Mouse (Mus musculus) MEL (cell line): Measurements from ENCODE around the gene Psmb9. TPM values are rescaled to one million over a fixed set of nuclear protein-coding genes. Genes with fewer than 3 reads are reported as not detected.

Experiments used
- DNase-seq: peaks from one replicate; pipeline ENCODE4 v3.0.0; 2011; ENCODE audit warnings: low read depth, low spot score
- H3K27ac ChIP-seq: 2 replicates; pipeline ENCODE4 v1.5.1; 2012; ENCODE audit warnings: low read depth, mild to moderate bottlenecking, control low read depth, low read length, moderate library complexity; ENCODE audit not compliant: control insufficient read depth
- H3K27me3 ChIP-seq, 2 experiments: fragments of 150-350 bp in 1 of 2; sonication (generic) in 1 of 2; 2 replicates each; pipeline ENCODE4 v1.6.1; 2012; ENCODE audit warnings: low read length in 2 of 2, mild to moderate bottlenecking in 2 of 2, improper control_type of control experiment in 1 of 2, moderate library complexity in 1 of 2; ENCODE audit not compliant: insufficient read depth in 2 of 2, control insufficient read depth in 1 of 2
- H3K36me3 ChIP-seq, 2 experiments: 2 replicates each; pipeline ENCODE4 v1.6.1; 2012 to 2014; ENCODE audit warnings: low read length in 2 of 2, improper control_type of control experiment in 1 of 2, inconsistent platforms in 1 of 2, mild to moderate bottlenecking in 1 of 2; ENCODE audit not compliant: insufficient read depth in 2 of 2, control insufficient read depth in 1 of 2
- H3K4me1 ChIP-seq, 2 experiments: fragments of 150-350 bp in 1 of 2; sonication (generic) in 1 of 2; 2 replicates each; pipeline ENCODE4 v1.6.1; 2012; ENCODE audit warnings: low read length in 2 of 2, improper control_type of control experiment in 1 of 2, mild to moderate bottlenecking in 1 of 2; ENCODE audit not compliant: insufficient read depth in 2 of 2, control insufficient read depth in 1 of 2
- H3K4me3 ChIP-seq, 2 experiments: fragments of 150-350 bp in 1 of 2; sonication (generic) in 1 of 2; 2 replicates each; pipeline ENCODE4 v1.5.1; 2012; ENCODE audit warnings: low read depth in 2 of 2, low read length in 2 of 2, mild to moderate bottlenecking in 2 of 2, moderate library complexity in 2 of 2, control low read depth in 1 of 2, improper control_type of control experiment in 1 of 2; ENCODE audit not compliant: control insufficient read depth in 1 of 2, insufficient read depth in 1 of 2
- H3K79me2 ChIP-seq: 2 replicates; pipeline ENCODE4 v1.6.1; 2012; ENCODE audit warnings: mild to moderate bottlenecking, low read length, moderate library complexity; ENCODE audit not compliant: control insufficient read depth, poor library complexity, insufficient read depth
- H3K9ac ChIP-seq: 2 replicates; pipeline ENCODE4 v1.6.1; 2012; ENCODE audit warnings: low read depth, mild to moderate bottlenecking, control low read depth, low read length, moderate library complexity; ENCODE audit not compliant: control insufficient read depth, poor library complexity, severe bottlenecking
- H3K9me3 ChIP-seq: fragments of 150-350 bp; sonication (generic); replicated peaks from 2 replicates; pipeline ENCODE4 v1.6.1; 2012; ENCODE audit warnings: mild to moderate bottlenecking, low read length, improper control_type of control experiment, moderate library complexity; ENCODE audit not compliant: insufficient read depth
- BHLHE40 ChIP-seq: IDR thresholded peaks from 2 replicates; pipeline ENCODE4 v1.6.1; 2012; ENCODE audit warnings: low read depth, mild to moderate bottlenecking, inconsistent platforms, low read length, improper control_type of control experiment, borderline replicate concordance
- CHD1 ChIP-seq: IDR thresholded peaks from 2 replicates; pipeline ENCODE4 v1.6.1; 2012; ENCODE audit warnings: low read depth, mild to moderate bottlenecking, inconsistent platforms, low read length, improper control_type of control experiment
- CHD2 ChIP-seq: IDR thresholded peaks from 2 replicates; pipeline ENCODE4 v1.6.1; 2011; ENCODE audit warnings: low read length, improper control_type of control experiment
- EP300 ChIP-seq, 2 experiments: IDR thresholded peaks; 2 replicates each; pipeline ENCODE4 v1.6.1; 2011; ENCODE audit warnings: improper control_type of control experiment in 2 of 2, low read length in 2 of 2, low read depth in 1 of 2, mild to moderate bottlenecking in 1 of 2
- ETS1 ChIP-seq: IDR thresholded peaks from 2 replicates; pipeline ENCODE4 v1.6.1; 2012; ENCODE audit warnings: low read depth, mild to moderate bottlenecking, inconsistent platforms, low read length, improper control_type of control experiment, moderate library complexity
- GATA1 ChIP-seq: IDR thresholded peaks from 2 replicates; pipeline ENCODE4 v1.6.1; 2011; ENCODE audit warnings: low read depth, low read length, improper control_type of control experiment
- HCFC1 ChIP-seq: IDR thresholded peaks from 2 replicates; pipeline ENCODE4 v1.6.1; 2012; ENCODE audit warnings: low read depth, mild to moderate bottlenecking, inconsistent platforms, low read length, improper control_type of control experiment, moderate library complexity
- JUND ChIP-seq: IDR thresholded peaks from 2 replicates; pipeline ENCODE4 v1.6.1; 2011; ENCODE audit warnings: low read depth, mild to moderate bottlenecking, improper control_type of control experiment, low read length
- KAT2A ChIP-seq: conservative IDR thresholded peaks from 2 replicates; pipeline ENCODE4 v1.6.1; 2012; ENCODE audit warnings: low read depth, low read length, improper control_type of control experiment, inconsistent platforms
- MAFK ChIP-seq: IDR thresholded peaks from 2 replicates; pipeline ENCODE4 v1.6.1; 2011; ENCODE audit warnings: low read depth, mild to moderate bottlenecking, low read length, improper control_type of control experiment, borderline replicate concordance
- MAX ChIP-seq: IDR thresholded peaks from 2 replicates; pipeline ENCODE4 v1.6.1; 2011; ENCODE audit warnings: low read length, improper control_type of control experiment
- MAZ ChIP-seq: IDR thresholded peaks from 2 replicates; pipeline ENCODE4 v1.6.1; 2012; ENCODE audit warnings: low read depth, mild to moderate bottlenecking, inconsistent platforms, low read length, improper control_type of control experiment
- MEF2A ChIP-seq: IDR thresholded peaks from 2 replicates; pipeline ENCODE4 v1.6.1; 2014; ENCODE audit warnings: low read depth, mild to moderate bottlenecking, inconsistent platforms, low read length, improper control_type of control experiment; ENCODE audit not compliant: poor library complexity, insufficient replicate concordance, severe bottlenecking; ENCODE audit errors: extremely low read depth
- MYB ChIP-seq: IDR thresholded peaks from 2 replicates; pipeline ENCODE4 v1.6.1; 2011; ENCODE audit warnings: mild to moderate bottlenecking, low read depth, low read length, improper control_type of control experiment
- MYC ChIP-seq: IDR thresholded peaks from 2 replicates; pipeline ENCODE4 v1.6.1; 2011; ENCODE audit warnings: low read depth, mild to moderate bottlenecking, low read length, improper control_type of control experiment, moderate library complexity
- NELFE ChIP-seq: IDR thresholded peaks from 2 replicates; pipeline ENCODE4 v1.6.1; 2011; ENCODE audit warnings: low read depth, low read length, improper control_type of control experiment
- NRF1 ChIP-seq: IDR thresholded peaks from 2 replicates; pipeline ENCODE4 v1.6.1; 2014; ENCODE audit warnings: low read depth, mild to moderate bottlenecking, inconsistent platforms, low read length, improper control_type of control experiment, moderate library complexity; ENCODE audit not compliant: poor library complexity, insufficient read depth, severe bottlenecking
- POLR2AphosphoS2 ChIP-seq: IDR thresholded peaks from 2 replicates; pipeline ENCODE4 v1.6.1; 2011; ENCODE audit warnings: low read length, improper control_type of control experiment
- POLR2AphosphoS5 ChIP-seq: IDR thresholded peaks from 2 replicates; pipeline ENCODE4 v1.6.1; 2012; ENCODE audit warnings: low read depth, borderline replicate concordance, mild to moderate bottlenecking, inconsistent platforms, low read length, moderate library complexity, mixed read lengths
- RCOR1 ChIP-seq: IDR thresholded peaks from 2 replicates; pipeline ENCODE4 v1.6.1; 2012; ENCODE audit warnings: low read depth, mild to moderate bottlenecking, inconsistent platforms, low read length, improper control_type of control experiment
- SMC3 ChIP-seq: IDR thresholded peaks from 2 replicates; pipeline ENCODE4 v1.6.1; 2011; ENCODE audit warnings: low read depth, low read length, improper control_type of control experiment
- TAL1 ChIP-seq: IDR thresholded peaks from 2 replicates; pipeline ENCODE4 v1.6.1; 2012; ENCODE audit warnings: mild to moderate bottlenecking, inconsistent platforms, low read length, moderate library complexity, mixed read lengths
- TBP ChIP-seq: IDR thresholded peaks from 2 replicates; pipeline ENCODE4 v1.8.0; 2011; ENCODE audit warnings: low read depth, low read length, improper control_type of control experiment
- TCF12 ChIP-seq: IDR thresholded peaks from 2 replicates; pipeline ENCODE4 v1.6.1; 2014; ENCODE audit warnings: low read depth, mild to moderate bottlenecking, inconsistent platforms, low read length, improper control_type of control experiment, moderate library complexity
- UBTF ChIP-seq: IDR thresholded peaks from 2 replicates; pipeline ENCODE4 v1.6.1; 2012; ENCODE audit warnings: low read depth, mild to moderate bottlenecking, inconsistent platforms, low read length, improper control_type of control experiment, moderate library complexity, borderline replicate concordance; ENCODE audit not compliant: insufficient read depth
- USF1 ChIP-seq: IDR thresholded peaks from 2 replicates; pipeline ENCODE4 v1.6.1; 2014; ENCODE audit warnings: low read depth, mild to moderate bottlenecking, inconsistent platforms, low read length, improper control_type of control experiment, moderate library complexity
- ZC3H11A ChIP-seq: IDR thresholded peaks from 2 replicates; pipeline ENCODE4 v1.6.1; 2012; ENCODE audit warnings: low read depth, mild to moderate bottlenecking, inconsistent platforms, low read length, improper control_type of control experiment
- ZKSCAN1 ChIP-seq: IDR thresholded peaks from 2 replicates; pipeline ENCODE4 v1.6.1; 2012; ENCODE audit warnings: low read depth, mild to moderate bottlenecking, inconsistent platforms, low read length, improper control_type of control experiment, moderate library complexity
- ZNF384 ChIP-seq: IDR thresholded peaks from 2 replicates; pipeline ENCODE4 v1.6.1; 2012; ENCODE audit warnings: low read depth, mild to moderate bottlenecking, inconsistent platforms, low read length, improper control_type of control experiment
- polyA plus RNA-seq, 2 experiments: library from polyadenylated mRNA; stranded (reverse) in 1 of 2; unstranded in 1 of 2; fragments of >175 nt in 1 of 2; fragments of >200 nt in 1 of 2; gene quantifications; 2 replicates each; pipeline versions ENCODE4 v1.2.1 to v1.2.4; 2012; ENCODE audit warnings: low replicate concordance in 2 of 2, low read depth in 1 of 2; ENCODE audit not compliant: insufficient read length in 2 of 2, insufficient read depth in 1 of 2, missing spikeins in 1 of 2
- total RNA-seq: library from RNA; depleted of rRNA; stranded (reverse); fragments of 300-350 nt; gene quantifications from 2 replicates; pipeline ENCODE4 v1.2.3, GENCODE M21; 2012

The Psmb9 gene
- total and polyA plus RNA-seq, 3 experiments: 14.7 to 24.9 TPM; not detected in 1

GRCm38 (mm10) chr17:34209680-34210079 lies 22.1 kb upstream of the Psmb9 start (continued):
- peak; percentile 71 for TF ChIP-seq MYC
- TF ChIP-seq RCOR1: no peak
- TF ChIP-seq POLR2AphosphoS5: no peak
- no peak for TF ChIP-seq TBP
- no peak for TF ChIP-seq MYB
- TF ChIP-seq TCF12: no peak
- TF ChIP-seq MEF2A: no peak
- TF ChIP-seq KAT2A: no peak
- TF ChIP-seq ETS1: no peak
- TF ChIP-seq NELFE: no peak
- no peak for TF ChIP-seq BHLHE40
- no peak for TF ChIP-seq CHD1
- no peak for TF ChIP-seq ZKSCAN1
- no peak for TF ChIP-seq MAZ
- peak; percentile 68 for TF ChIP-seq USF1
- TF ChIP-seq ZC3H11A: 0 out of 2 replicates have a peak, but pooled peaks have one; percentile 0
- TF ChIP-seq POLR2AphosphoS2: no peak
- no peak for TF ChIP-seq NRF1
- no peak for TF ChIP-seq TAL1
- TF ChIP-seq UBTF: no peak
- TF ChIP-seq MAX: peak; percentile 44; the same call in 1 of the 2 replicates
- TF ChIP-seq CHD2: no peak

- Histone ChIP-seq H3K4me3 (no peak overlapping the region), H3K9ac (no peak overlapping the region)
- TF ChIP-seq GATA1 (no peak), MYB (no peak), SMC3 (no peak), BHLHE40 (no peak), MAFK (no peak), HCFC1 (no peak), NRF1 (no peak), MAZ (no peak), ZKSCAN1 (no peak), JUND (no peak), TCF12 (no peak), TBP (no peak), RCOR1 (no peak), ZC3H11A (no peak), POLR2AphosphoS5 (no peak), ZNF384 (no peak), CHD2 (no peak), EP300 (IDR thresholded peaks at IDR 0.05; ENCODE audit: low read depth in 1 of 2, low read length in 2 of 2) (no peak)
- TF ChIP-seq, all 39 proteins: peak for 0
- Histone ChIP-seq H3K27me3 (no peaks in the 10 kb centered on the region), H3K4me1 (peaks cover 15 to 43% of the 10 kb centered on the region in 2 experiments), H3K79me2 (peaks cover 13% of the 10 kb centered on the region), H3K36me3 (peaks cover 2 to 28% of the 10 kb centered on the region in 2 experiments; a peak in 3 of 4 replicates), H3K9me3 (no peaks in the 10 kb centered on the region), H3K27ac (no peak overlapping the region)
- no peak for DNase-seq
Measured at GRCm38 (mm10) chr17:34208421-34208820, 20.9 kb upstream of the Psmb9 start.
